Mouse (Mus musculus) thymus, postnatal 14 days (tissue): Measurements from ENCODE around the gene Adgre5.

ENCODE experiments used
- DNase-seq: peaks from one replicate; pipeline ENCODE4 v3.0.0; 2021

Gene Adgre5

GRCm38 (mm10) chr8:83721405-83722025 lies 19.6 kb downstream of the Adgre5 start:
- no peak for DNase-seq

- no peak for DNase-seq
Observed at GRCm38 (mm10) chr8:83719693-83720092, 21.4 kb downstream of the Adgre5 start.

DNA sequence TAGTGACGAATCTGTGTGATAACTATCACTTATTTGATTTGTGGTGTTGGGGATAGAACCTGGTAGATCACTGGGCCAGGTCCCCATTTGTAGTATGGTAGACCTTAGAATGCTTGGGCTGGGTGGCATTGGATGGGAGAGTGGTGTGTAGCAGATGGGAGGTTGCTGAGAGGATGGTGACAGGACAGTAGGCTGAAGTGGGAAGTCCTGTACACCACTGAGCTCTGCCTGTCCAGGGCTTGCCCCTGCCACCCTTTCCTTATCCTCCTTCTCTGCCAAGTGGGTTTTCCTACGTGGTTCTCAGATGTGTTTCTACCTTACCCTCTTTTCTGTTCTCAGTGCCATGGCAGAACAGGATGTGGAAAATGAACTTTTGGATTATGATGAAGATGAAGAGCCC lies 22.1 kb downstream of the Adgre5 start:
- DNase-seq: no peak

DNA sequence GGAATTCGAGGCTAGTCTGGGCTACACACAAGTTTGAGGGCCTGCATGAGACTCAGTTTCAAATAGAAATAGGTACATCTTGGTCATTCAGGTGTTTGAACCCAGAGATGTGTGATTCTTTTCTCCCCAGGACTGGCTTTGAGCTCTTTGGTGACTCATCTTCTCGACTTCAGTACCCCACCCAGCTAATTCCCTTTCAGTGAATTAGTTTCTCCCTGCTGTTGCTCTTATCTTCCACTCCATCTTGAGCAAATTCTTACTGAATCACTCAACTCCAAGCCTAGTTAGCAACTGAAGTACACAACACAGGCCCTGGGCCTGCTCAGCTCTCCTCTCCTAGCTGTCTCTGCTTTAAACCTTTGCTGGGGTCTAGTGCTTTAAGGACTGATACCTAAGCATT lies 24.6 kb downstream of the Adgre5 start:
- no peak for DNase-seq

GRCm38 (mm10) chr8:83715771-83716170 lies 25.4 kb downstream of the Adgre5 start:
- no peak for DNase-seq

GRCm38 (mm10) chr8:83715031-83715690 lies 26.0 kb downstream of the Adgre5 start, which contains the start of gene Ddx39:
Gene Ddx39, plus strand, starts transcription at chr8:83715177.
- DNase-seq: peak; percentile 95

GRCm38 (mm10) chr8:83714676-83715030 lies 26.5 kb downstream of the Adgre5 start:
- DNase-seq: no peak

DNA sequence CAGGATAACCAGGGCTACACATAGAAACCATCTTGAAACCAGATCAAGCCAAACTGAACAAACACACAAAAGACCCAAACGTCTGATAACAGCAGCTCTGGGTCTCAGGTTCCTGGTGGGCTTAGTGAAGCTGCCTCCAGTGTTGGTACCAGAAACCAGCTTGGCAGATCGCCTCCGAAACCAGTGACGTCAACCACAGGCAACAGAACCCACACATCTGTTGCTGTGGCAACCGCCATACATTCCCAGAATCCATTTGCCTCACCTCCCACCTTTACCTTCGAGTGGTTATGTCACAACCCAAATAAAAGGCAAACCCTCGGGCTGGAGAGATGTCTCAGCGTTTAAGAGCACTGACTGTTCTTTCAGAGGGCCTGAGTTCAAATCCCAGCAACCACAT lies 33.6 kb downstream of the Adgre5 start:
- no peak for DNase-seq

- no peak for DNase-seq
Observed at GRCm38 (mm10) chr8:83706411-83706810, 34.7 kb downstream of the Adgre5 start.

DNA sequence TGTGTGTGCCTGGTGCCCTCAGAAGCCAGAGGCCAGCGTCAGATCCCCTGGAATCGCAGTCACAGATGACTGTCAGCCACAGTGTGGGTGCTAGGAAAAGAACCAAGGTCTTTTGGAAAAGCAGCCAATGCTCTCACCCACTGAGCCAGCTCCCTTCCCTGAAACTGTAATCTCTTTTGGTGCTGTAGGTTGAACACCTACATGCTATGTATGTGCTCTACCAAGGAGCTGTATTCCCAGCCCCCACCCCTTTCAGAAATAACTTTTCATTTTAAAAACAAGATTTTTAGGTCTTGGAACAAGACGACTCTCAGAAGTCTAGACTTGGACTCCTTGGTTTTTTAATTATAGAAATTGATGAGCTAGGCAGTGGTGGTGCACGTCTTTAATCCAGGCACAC lies 37.7 kb downstream of the Adgre5 start:
- no peak for DNase-seq

- no peak for DNase-seq
Observed at GRCm38 (mm10) chr8:83700423-83701085, 40.6 kb downstream of the Adgre5 start.

GRCm38 (mm10) chr8:83699566-83699965 lies 41.6 kb downstream of the Adgre5 start:
- DNase-seq: peak; percentile 47

GRCm38 (mm10) chr8:83698661-83699453 lies 42.3 kb downstream of the Adgre5 start, which contains the start of gene Pkn1:
Gene Pkn1, minus strand, starts transcription at chr8:83699179.
- DNase-seq: peak; percentile 83

- DNase-seq: peak; percentile 86
Observed at GRCm38 (mm10) chr8:83698291-83698660, 42.9 kb downstream of the Adgre5 start.

DNA sequence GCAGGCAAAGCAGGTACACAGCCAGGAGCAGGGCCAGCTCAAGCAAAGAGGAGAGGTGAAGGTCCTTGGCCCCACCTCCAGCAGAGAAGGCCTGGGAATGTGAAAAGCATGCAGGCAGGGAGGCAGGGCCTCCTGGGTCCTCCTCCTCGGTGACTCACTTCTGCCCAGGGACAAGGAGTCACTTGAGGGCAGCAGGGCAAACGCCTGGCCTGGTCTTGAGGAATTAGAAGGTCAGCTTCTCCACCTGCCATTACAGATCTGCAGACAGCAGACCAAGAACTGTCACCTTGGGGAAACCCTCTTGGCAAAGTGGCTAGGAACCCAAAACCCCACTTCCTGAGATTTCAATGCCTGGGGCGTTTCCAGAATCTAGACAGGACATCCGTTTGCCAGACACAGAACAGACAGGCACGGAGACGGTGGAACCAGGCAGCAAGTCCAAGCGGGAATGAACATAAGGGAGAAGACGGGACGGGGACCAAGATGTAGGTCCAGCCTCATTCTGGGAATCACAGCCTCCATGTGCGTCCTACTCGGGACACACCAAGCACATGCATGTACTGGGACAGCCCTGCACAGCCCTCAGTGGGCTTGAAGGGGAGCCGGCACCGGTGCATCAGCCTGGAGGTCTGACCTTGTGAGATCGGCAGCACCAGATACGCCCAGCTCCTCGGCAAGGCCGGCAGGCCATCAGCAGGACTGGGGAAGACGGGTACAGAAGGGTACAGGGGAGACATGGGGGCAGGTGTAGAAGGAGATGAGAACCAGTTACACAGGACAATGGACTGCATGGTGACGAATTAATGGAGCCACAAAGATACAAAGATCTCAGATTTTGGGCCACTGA lies 43.5 kb downstream of the Adgre5 start:
- DNase-seq: peak; percentile 29

DNA sequence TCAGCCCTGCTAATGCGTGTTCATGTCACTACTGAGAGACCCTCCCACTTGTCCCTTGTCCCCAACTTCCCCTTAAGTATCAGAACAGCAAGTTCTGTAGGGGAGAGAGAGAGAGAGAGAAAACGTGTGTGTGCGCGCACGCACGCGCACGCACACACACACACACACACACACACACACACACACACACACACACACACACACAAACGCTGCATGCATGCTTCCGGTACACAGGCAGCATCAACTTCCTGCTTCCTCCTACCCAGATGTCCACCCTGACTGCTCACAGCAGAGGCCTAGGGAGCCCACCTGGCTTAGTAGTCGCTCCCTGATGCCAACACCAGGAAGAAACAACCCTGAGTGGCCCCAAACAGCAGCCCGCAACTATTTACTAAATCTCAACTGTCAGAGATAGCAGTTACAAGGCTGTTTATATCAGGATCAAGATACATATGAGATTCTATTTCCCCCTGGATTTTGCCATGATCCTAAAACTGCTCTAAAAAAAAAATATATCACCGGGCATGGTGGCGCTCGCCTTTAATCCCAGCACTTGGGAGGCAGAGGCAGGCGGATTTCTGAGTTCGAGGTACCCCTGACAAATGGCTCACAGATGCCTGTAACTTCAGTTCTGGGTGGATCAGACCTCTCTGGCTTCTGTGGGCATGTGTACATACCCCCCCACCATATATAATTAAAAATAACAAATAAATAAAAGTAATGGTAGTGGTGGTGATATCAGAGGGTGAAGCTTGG lies 45.6 kb downstream of the Adgre5 start:
- DNase-seq: peak; percentile 75

DNA sequence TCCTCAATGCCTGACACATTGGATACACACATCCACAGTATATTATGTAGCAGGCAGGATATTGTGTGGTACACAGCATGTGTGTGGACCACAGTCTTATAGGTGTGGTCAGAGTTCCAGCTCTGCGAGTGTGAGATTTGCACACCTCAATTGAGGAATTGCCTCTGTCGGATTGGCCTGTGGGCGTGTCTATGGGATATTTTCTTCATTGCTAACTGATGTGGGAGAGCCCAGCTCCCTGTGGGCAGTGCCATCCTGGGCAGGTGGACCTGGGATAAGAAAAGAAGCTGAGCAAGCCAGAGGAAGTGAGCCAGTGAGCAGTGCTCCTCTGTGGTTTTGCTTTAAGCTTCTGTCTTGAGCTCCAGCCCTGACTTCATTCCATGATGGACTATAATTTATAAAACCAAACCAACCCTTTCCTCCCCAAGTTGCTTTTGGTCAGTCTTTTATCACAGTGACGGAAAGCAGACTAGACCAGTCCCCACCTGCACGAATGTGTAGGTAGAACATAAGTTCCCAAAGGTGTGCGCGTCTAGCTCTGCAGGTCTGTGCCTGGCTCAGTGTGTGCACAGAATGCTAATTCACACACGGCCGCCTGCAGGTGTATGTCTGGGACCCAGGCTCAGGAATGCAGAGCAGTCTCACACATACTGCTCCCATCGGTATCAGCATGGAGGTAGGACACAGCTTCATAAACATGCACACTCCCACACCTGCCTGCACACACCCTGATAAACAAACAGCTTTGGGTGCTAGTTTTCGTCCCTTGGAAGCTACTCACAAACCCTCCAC lies 46.6 kb downstream of the Adgre5 start:
- DNase-seq: no peak

GRCm38 (mm10) chr8:83693609-83694236 lies 47.4 kb downstream of the Adgre5 start:
- DNase-seq: peak; percentile 58

DNA sequence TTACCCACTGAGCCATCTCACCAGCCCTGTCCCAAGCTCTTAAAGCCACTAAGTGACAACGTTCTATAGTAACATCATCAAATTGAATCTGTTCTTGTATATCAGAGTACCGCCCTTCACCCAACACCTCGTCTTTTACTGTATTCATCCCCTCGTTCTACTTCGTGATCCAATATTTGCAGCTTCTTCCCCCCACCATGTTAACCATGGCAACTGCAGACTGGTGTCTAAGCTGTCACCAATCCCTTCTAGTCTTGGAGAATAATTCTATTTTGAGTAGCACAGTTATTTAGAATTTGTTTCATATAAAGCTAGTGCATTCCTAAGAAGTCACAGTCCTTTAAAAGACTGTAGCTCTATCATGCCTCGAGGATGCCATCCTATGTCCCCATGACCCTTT lies 51.9 kb downstream of the Adgre5 start:
- no peak for DNase-seq

- DNase-seq: no peak
Observed at GRCm38 (mm10) chr8:83684517-83684916, 56.6 kb downstream of the Adgre5 start.
